Mouse (Mus musculus) heart, postnatal 0 days (tissue): ENCODE data around the gene Agbl1.

Experiments
- CTCF ChIP-seq: IDR thresholded peaks from 2 replicates; pipeline ENCODE4 v1.5.1; 2016; ENCODE audit warnings: antibody characterized with exemption, control low read depth, low read depth
- EP300 ChIP-seq: IDR thresholded peaks from 2 replicates; pipeline ENCODE4 v1.6.1; 2016; ENCODE audit warnings: antibody characterized with exemption, low read depth

DNA sequence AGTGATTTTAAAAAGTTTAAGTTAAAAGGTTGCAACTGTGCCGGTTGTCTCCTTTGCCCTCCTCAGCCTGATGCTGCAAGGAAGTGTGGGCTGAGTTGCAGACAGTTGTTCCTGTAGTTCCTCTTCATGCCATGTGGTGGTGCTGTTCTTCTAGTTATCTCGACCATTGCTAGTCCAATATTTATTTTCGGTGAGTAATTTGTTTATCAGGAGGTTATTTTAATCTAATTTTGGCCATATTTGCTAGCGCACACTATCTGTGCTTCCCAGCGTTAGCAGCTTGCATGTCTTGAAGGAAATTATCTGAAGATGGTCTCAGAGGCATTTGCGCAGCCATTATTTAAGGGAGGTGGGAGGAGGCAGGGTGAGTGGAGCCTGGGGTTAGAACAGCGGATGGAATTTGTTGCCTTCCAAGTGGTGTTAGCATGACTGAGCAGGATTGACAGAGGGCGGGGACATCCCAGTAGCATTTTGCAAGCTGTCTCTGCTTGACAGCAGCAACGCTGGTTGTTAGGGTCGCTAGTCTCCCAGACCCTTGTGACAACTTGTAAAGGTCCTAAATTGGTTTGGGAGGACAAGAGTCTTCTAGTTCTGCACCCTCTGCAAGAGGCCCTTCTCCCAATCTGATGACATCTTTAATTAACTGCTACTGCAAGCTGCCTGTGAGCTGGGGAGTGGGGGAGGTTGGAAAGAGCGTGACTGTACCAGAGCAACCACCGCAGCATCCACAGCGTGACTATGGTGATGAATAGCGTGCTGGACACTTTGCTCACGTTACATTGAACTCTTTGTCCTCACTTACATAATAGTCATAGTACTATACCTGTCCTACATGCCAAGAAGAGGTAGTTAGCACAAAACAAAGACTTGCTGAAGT lies 163.5 kb downstream of the Agbl1 start:
- TF ChIP-seq CTCF (peak; percentile 79), EP300 (no peak)
